Mouse (Mus musculus): Measurements from ENCODE around the gene Nfam1. TPM values are rescaled to one million over a fixed set of nuclear protein-coding genes. Genes with fewer than 3 reads are reported as not detected.
"Not testable (repeated sequence)": the region's sequence is repeated elsewhere in the genome, so short reads cannot be mapped to it uniquely, and the experiment has no call there.

Nfam1 gene
- polyA plus RNA-seq, 1 experiment from 2014 or later, result 2.4 TPM

GRCm38 (mm10) chr15:83046308-83046707, 13.2 kb upstream of the Nfam1 start:
- H3K36me3 ChIP-seq (replicated peaks; ENCODE audit: control insufficient read depth, insufficient read depth, low read depth, low read length), result no peaks in the 10 kb centered on the region
- no peaks in the 10 kb centered on the region; the same call in 1 of the 2 replicates for H3K9me3 ChIP-seq (replicated peaks; ENCODE audit: control insufficient read depth, low read length)
- H3K9ac ChIP-seq (replicated peaks; ENCODE audit: low read length), result no peak overlapping the region
- H3K4me2 ChIP-seq (ENCODE audit: low read depth, low read length), result no peak overlapping the region
- no peak overlapping the region for H3K4me3 ChIP-seq (ENCODE audit: low read depth, low read length)
- H3K27ac ChIP-seq (replicated peaks; ENCODE audit: low read depth, low read length), result no peak overlapping the region
- DNase-seq (ENCODE audit: low spot score) (no peak), ATAC-seq (replicated peaks; ENCODE audit: insufficient number of reproducible peaks, low FRiP score, low TSS enrichment, low read depth) (no peak)
- H3K4me1 ChIP-seq (ENCODE audit: control insufficient read depth, insufficient read depth, low read length), result 0 out of 2 replicates have a peak, but pooled peaks cover 3% of the 10 kb centered on the region
- H3K27me3 ChIP-seq (ENCODE audit: control insufficient read depth, insufficient read depth, low read length), result no peaks in the 10 kb centered on the region
- 90% methylated on average over 3 of the region's 3 CpGs for WGBS

GRCm38 (mm10) chr15:83045565-83045964, 12.5 kb upstream of the Nfam1 start:
- 66% methylated on average over 5 of the region's 5 CpGs for WGBS
- not testable (repeated sequence) for H3K4me2 ChIP-seq (ENCODE audit: low read depth, low read length); H3K36me3 ChIP-seq (replicated peaks; ENCODE audit: control insufficient read depth, insufficient read depth, low read depth, low read length); H3K4me3 ChIP-seq (ENCODE audit: low read depth, low read length); DNase-seq (ENCODE audit: low spot score); H3K4me1 ChIP-seq (ENCODE audit: control insufficient read depth, insufficient read depth, low read length); H3K9ac ChIP-seq (replicated peaks; ENCODE audit: low read length); ATAC-seq (replicated peaks; ENCODE audit: insufficient number of reproducible peaks, low FRiP score, low TSS enrichment, low read depth); H3K27me3 ChIP-seq (ENCODE audit: control insufficient read depth, insufficient read depth, low read length); H3K9me3 ChIP-seq (replicated peaks; ENCODE audit: control insufficient read depth, low read length); H3K27ac ChIP-seq (replicated peaks; ENCODE audit: low read depth, low read length)

- H3K9me3 ChIP-seq (replicated peaks; ENCODE audit: control insufficient read depth, low read length), result no peaks in the 10 kb centered on the region; the same call in 1 of the 2 replicates
- no peak overlapping the region; the same call in 1 of the 2 replicates for H3K9ac ChIP-seq (replicated peaks; ENCODE audit: low read length)
- no peak for ATAC-seq (replicated peaks; ENCODE audit: insufficient number of reproducible peaks, low FRiP score, low TSS enrichment, low read depth)
- no peaks in the 10 kb centered on the region for H3K36me3 ChIP-seq (replicated peaks; ENCODE audit: control insufficient read depth, insufficient read depth, low read depth, low read length)
- H3K4me1 ChIP-seq (ENCODE audit: control insufficient read depth, insufficient read depth, low read length), result 0 out of 2 replicates have a peak, but pooled peaks cover 3% of the 10 kb centered on the region
- WGBS, result 55% methylated on average over 22 of the region's 22 CpGs
- no peak overlapping the region for H3K27ac ChIP-seq (replicated peaks; ENCODE audit: low read depth, low read length)
- H3K27me3 ChIP-seq (ENCODE audit: control insufficient read depth, insufficient read depth, low read length), result no peaks in the 10 kb centered on the region
- DNase-seq (ENCODE audit: low spot score), result no peak
- no peak overlapping the region; the same call in 1 of the 2 replicates for H3K4me2 ChIP-seq (ENCODE audit: low read depth, low read length)
- no peak overlapping the region for H3K4me3 ChIP-seq (ENCODE audit: low read depth, low read length)
Measured at GRCm38 (mm10) chr15:83043362-83043708, 10.2 kb upstream of the Nfam1 start.

GRCm38 (mm10) chr15:83042655-83043361, 9.7 kb upstream of the Nfam1 start:
- ATAC-seq (replicated peaks; ENCODE audit: insufficient number of reproducible peaks, low FRiP score, low TSS enrichment, low read depth), result no peak; the same call in 1 of the 2 replicates
- H3K9ac ChIP-seq (replicated peaks; ENCODE audit: low read length), result peak overlapping the region; percentile 33; the same call in 1 of the 2 replicates
- WGBS, result 4% methylated on average over 6 of the region's 6 CpGs
- H3K9me3 ChIP-seq (replicated peaks; ENCODE audit: control insufficient read depth, low read length), result no peaks in the 10 kb centered on the region; the same call in 1 of the 2 replicates
- H3K36me3 ChIP-seq (replicated peaks; ENCODE audit: control insufficient read depth, insufficient read depth, low read depth, low read length), result no peaks in the 10 kb centered on the region
- H3K27ac ChIP-seq (replicated peaks; ENCODE audit: low read depth, low read length), result no peak overlapping the region
- H3K27me3 ChIP-seq (ENCODE audit: control insufficient read depth, insufficient read depth, low read length), result no peaks in the 10 kb centered on the region
- no peak overlapping the region for H3K4me3 ChIP-seq (ENCODE audit: low read depth, low read length)
- peak; percentile 74 for DNase-seq (ENCODE audit: low spot score)
- 0 out of 2 replicates have a peak, but pooled peaks cover 3% of the 10 kb centered on the region for H3K4me1 ChIP-seq (ENCODE audit: control insufficient read depth, insufficient read depth, low read length)
- peak overlapping the region; percentile 11; the same call in 1 of the 2 replicates for H3K4me2 ChIP-seq (ENCODE audit: low read depth, low read length)

- ATAC-seq (replicated peaks; ENCODE audit: insufficient number of reproducible peaks, low FRiP score, low TSS enrichment, low read depth) (no peak), DNase-seq (ENCODE audit: low spot score) (no peak)
- Histone ChIP-seq H3K27me3 (ENCODE audit: control insufficient read depth, insufficient read depth, low read length) (no peaks in the 10 kb centered on the region), H3K9me3 (replicated peaks; ENCODE audit: control insufficient read depth, low read length) (no peaks in the 10 kb centered on the region), H3K4me1 (ENCODE audit: control insufficient read depth, insufficient read depth, low read length) (0 out of 2 replicates have a peak, but pooled peaks cover 3% of the 10 kb centered on the region), H3K36me3 (replicated peaks; ENCODE audit: control insufficient read depth, insufficient read depth, low read depth, low read length) (no peaks in the 10 kb centered on the region), H3K27ac (replicated peaks; ENCODE audit: low read depth, low read length) (no peak overlapping the region), H3K4me2 (ENCODE audit: low read depth, low read length) (no peak overlapping the region), H3K9ac (replicated peaks; ENCODE audit: low read length) (no peak overlapping the region), H3K4me3 (ENCODE audit: low read depth, low read length) (no peak overlapping the region)
- WGBS, result 52% methylated on average over 2 of the region's 2 CpGs
Measured at GRCm38 (mm10) chr15:83040156-83040555, 7.0 kb upstream of the Nfam1 start.

- H3K36me3 ChIP-seq (replicated peaks; ENCODE audit: control insufficient read depth, insufficient read depth, low read depth, low read length), result no peaks in the 10 kb centered on the region
- no peak overlapping the region for H3K4me2 ChIP-seq (ENCODE audit: low read depth, low read length)
- no peak overlapping the region for H3K4me3 ChIP-seq (ENCODE audit: low read depth, low read length)
- H3K27me3 ChIP-seq (ENCODE audit: control insufficient read depth, insufficient read depth, low read length), result peaks cover 3% of the 10 kb centered on the region; the same call in 1 of the 2 replicates
- ATAC-seq (replicated peaks; ENCODE audit: insufficient number of reproducible peaks, low FRiP score, low TSS enrichment, low read depth) (no peak), DNase-seq (ENCODE audit: low spot score) (no peak)
- H3K9ac ChIP-seq (replicated peaks; ENCODE audit: low read length), result no peak overlapping the region
- peaks cover 5% of the 10 kb centered on the region; the same call in 1 of the 2 replicates for H3K4me1 ChIP-seq (ENCODE audit: control insufficient read depth, insufficient read depth, low read length)
- H3K27ac ChIP-seq (replicated peaks; ENCODE audit: low read depth, low read length), result no peak overlapping the region
- H3K9me3 ChIP-seq (replicated peaks; ENCODE audit: control insufficient read depth, low read length), result no peaks in the 10 kb centered on the region
- WGBS, result 54% methylated on average over 3 of the region's 3 CpGs
Measured at GRCm38 (mm10) chr15:83038812-83039211, 5.7 kb upstream of the Nfam1 start.

- peak; percentile 90 for DNase-seq (ENCODE audit: low spot score)
- Histone ChIP-seq H3K36me3 (replicated peaks; ENCODE audit: control insufficient read depth, insufficient read depth, low read depth, low read length) (no peaks in the 10 kb centered on the region), H3K27ac (replicated peaks; ENCODE audit: low read depth, low read length) (no peak overlapping the region), H3K27me3 (ENCODE audit: control insufficient read depth, insufficient read depth, low read length) (peaks cover 3% of the 10 kb centered on the region), H3K4me2 (ENCODE audit: low read depth, low read length) (no peak overlapping the region), H3K4me3 (ENCODE audit: low read depth, low read length) (no peak overlapping the region), H3K9ac (replicated peaks; ENCODE audit: low read length) (no peak overlapping the region), H3K4me1 (ENCODE audit: control insufficient read depth, insufficient read depth, low read length) (peaks cover 3% of the 10 kb centered on the region; the same call in 1 of the 2 replicates), H3K9me3 (replicated peaks; ENCODE audit: control insufficient read depth, low read length) (no peaks in the 10 kb centered on the region)
- ATAC-seq (replicated peaks; ENCODE audit: insufficient number of reproducible peaks, low FRiP score, low TSS enrichment, low read depth), result peak; percentile 49; the same call in 1 of the 2 replicates
- 2% methylated on average over 8 of the region's 8 CpGs for WGBS
Measured at GRCm38 (mm10) chr15:83037755-83038483, 4.8 kb upstream of the Nfam1 start.

Data from embryonic facial prominence, embryonic 11.5 days (tissue).